Mouse (Mus musculus): ENCODE data around the gene Ric8a. TPM values are rescaled to one million over a fixed set of nuclear protein-coding genes. Genes with fewer than 3 reads are reported as not detected.
"Not testable (repeated sequence)": the region's sequence is repeated elsewhere in the genome, so short reads cannot be mapped to it uniquely, and the experiment has no call there.

Ric8a gene
- polyA plus RNA-seq, 1 experiment from 2014 or later = 58.3 TPM

GRCm38 (mm10) chr7:140881696-140882468 is 25.1 kb downstream of the Ric8a start, which contains the start of the genes Psmd13 and Sirt3:
Gene Psmd13, plus strand, starts transcription at chr7:140881968.
Gene Sirt3, minus strand, starts transcription at chr7:140882309.
- Histone ChIP-seq H3K4me2 (ENCODE audit: low read depth, low read length) (peak within 1 kb of the TSS; percentile 63), H3K9ac (replicated peaks; ENCODE audit: low read length) (peak within 1 kb of the TSS; percentile 75), H3K4me3 (ENCODE audit: low read depth, low read length) (peak within 1 kb of the TSS; percentile 78), H3K27ac (replicated peaks; ENCODE audit: low read depth, low read length) (peak within 1 kb of the TSS; percentile 52), H3K9me3 (replicated peaks; ENCODE audit: control insufficient read depth, low read length) (no peaks in the 10 kb centered on the region), H3K36me3 (replicated peaks; ENCODE audit: control insufficient read depth, insufficient read depth, low read depth, low read length) (no peaks in the 10 kb centered on the region), H3K4me1 (ENCODE audit: control insufficient read depth, insufficient read depth, low read length) (0 out of 2 replicates have a peak, but pooled peaks cover 2% of the 10 kb centered on the region), H3K27me3 (ENCODE audit: control insufficient read depth, insufficient read depth, low read length) (no peaks in the 10 kb centered on the region)
- under 1% methylated on average over 59 of the region's 59 CpGs for WGBS
- peak; percentile 92 for ATAC-seq (replicated peaks; ENCODE audit: insufficient number of reproducible peaks, low FRiP score, low TSS enrichment, low read depth)
- peak; percentile 97 for DNase-seq (ENCODE audit: low spot score)

- H3K9me3 ChIP-seq (replicated peaks; ENCODE audit: control insufficient read depth, low read length) = no peaks in the 10 kb centered on the region
- no peak overlapping the region for H3K27ac ChIP-seq (replicated peaks; ENCODE audit: low read depth, low read length)
- H3K4me3 ChIP-seq (ENCODE audit: low read depth, low read length) = peak overlapping the region; percentile 78
- H3K9ac ChIP-seq (replicated peaks; ENCODE audit: low read length) = peak overlapping the region; percentile 75
- H3K36me3 ChIP-seq (replicated peaks; ENCODE audit: control insufficient read depth, insufficient read depth, low read depth, low read length) = no peaks in the 10 kb centered on the region
- no peaks in the 10 kb centered on the region for H3K27me3 ChIP-seq (ENCODE audit: control insufficient read depth, insufficient read depth, low read length)
- ATAC-seq (replicated peaks; ENCODE audit: insufficient number of reproducible peaks, low FRiP score, low TSS enrichment, low read depth) = no peak; the same call in none of the 2 replicates
- DNase-seq (ENCODE audit: low spot score) = no peak
- 0% methylated on average over 12 of the region's 12 CpGs for WGBS
- peak overlapping the region; percentile 63 for H3K4me2 ChIP-seq (ENCODE audit: low read depth, low read length)
- H3K4me1 ChIP-seq (ENCODE audit: control insufficient read depth, insufficient read depth, low read length) = 0 out of 2 replicates have a peak, but pooled peaks cover 2% of the 10 kb centered on the region
Measured at GRCm38 (mm10) chr7:140882469-140882803, 25.7 kb downstream of the Ric8a start.

GRCm38 (mm10) chr7:140890636-140891035 is 33.9 kb downstream of the Ric8a start:
- H3K4me3 ChIP-seq (ENCODE audit: low read depth, low read length) = not testable (repeated sequence)

GRCm38 (mm10) chr7:140894031-140894430 is 37.3 kb downstream of the Ric8a start:
- no peak for ATAC-seq (replicated peaks; ENCODE audit: insufficient number of reproducible peaks, low FRiP score, low TSS enrichment, low read depth)
- WGBS = 92% methylated on average over 7 of the region's 7 CpGs
- no peaks in the 10 kb centered on the region for H3K9me3 ChIP-seq (replicated peaks; ENCODE audit: control insufficient read depth, low read length)
- DNase-seq (ENCODE audit: low spot score) = no peak
- no peak overlapping the region for H3K4me3 ChIP-seq (ENCODE audit: low read depth, low read length)
- no peak overlapping the region for H3K9ac ChIP-seq (replicated peaks; ENCODE audit: low read length)
- H3K4me1 ChIP-seq (ENCODE audit: control insufficient read depth, insufficient read depth, low read length) = no peaks in the 10 kb centered on the region
- no peak overlapping the region for H3K27ac ChIP-seq (replicated peaks; ENCODE audit: low read depth, low read length)
- H3K27me3 ChIP-seq (ENCODE audit: control insufficient read depth, insufficient read depth, low read length) = no peaks in the 10 kb centered on the region
- peaks cover 21% of the 10 kb centered on the region for H3K36me3 ChIP-seq (replicated peaks; ENCODE audit: control insufficient read depth, insufficient read depth, low read depth, low read length)
- H3K4me2 ChIP-seq (ENCODE audit: low read depth, low read length) = no peak overlapping the region

More at GRCm38 (mm10) chr7:140890636-140891035, 33.9 kb downstream of the Ric8a start:
- WGBS = 95% methylated on average over 16 of the region's 16 CpGs
- H3K9me3 ChIP-seq (replicated peaks; ENCODE audit: control insufficient read depth, low read length); H3K4me1 ChIP-seq (ENCODE audit: control insufficient read depth, insufficient read depth, low read length); H3K27me3 ChIP-seq (ENCODE audit: control insufficient read depth, insufficient read depth, low read length); DNase-seq (ENCODE audit: low spot score); ATAC-seq (replicated peaks; ENCODE audit: insufficient number of reproducible peaks, low FRiP score, low TSS enrichment, low read depth); H3K27ac ChIP-seq (replicated peaks; ENCODE audit: low read depth, low read length); H3K9ac ChIP-seq (replicated peaks; ENCODE audit: low read length); H3K4me2 ChIP-seq (ENCODE audit: low read depth, low read length): not testable (repeated sequence)
- H3K36me3 ChIP-seq (replicated peaks; ENCODE audit: control insufficient read depth, insufficient read depth, low read depth, low read length) = peaks cover 12% of the 10 kb centered on the region

- Histone ChIP-seq H3K9me3 (replicated peaks; ENCODE audit: control insufficient read depth, low read length) (no peaks in the 10 kb centered on the region), H3K4me2 (ENCODE audit: low read depth, low read length) (no peak overlapping the region), H3K27ac (replicated peaks; ENCODE audit: low read depth, low read length) (no peak overlapping the region), H3K4me3 (ENCODE audit: low read depth, low read length) (no peak overlapping the region), H3K36me3 (replicated peaks; ENCODE audit: control insufficient read depth, insufficient read depth, low read depth, low read length) (peaks cover 21% of the 10 kb centered on the region), H3K4me1 (ENCODE audit: control insufficient read depth, insufficient read depth, low read length) (no peaks in the 10 kb centered on the region), H3K27me3 (ENCODE audit: control insufficient read depth, insufficient read depth, low read length) (no peaks in the 10 kb centered on the region), H3K9ac (replicated peaks; ENCODE audit: low read length) (no peak overlapping the region)
- DNase-seq (ENCODE audit: low spot score) = no peak
- no peak for ATAC-seq (replicated peaks; ENCODE audit: insufficient number of reproducible peaks, low FRiP score, low TSS enrichment, low read depth)
- WGBS = 96% methylated on average over 3 of the region's 3 CpGs
Measured at GRCm38 (mm10) chr7:140894611-140895010, 37.9 kb downstream of the Ric8a start.

DNA sequence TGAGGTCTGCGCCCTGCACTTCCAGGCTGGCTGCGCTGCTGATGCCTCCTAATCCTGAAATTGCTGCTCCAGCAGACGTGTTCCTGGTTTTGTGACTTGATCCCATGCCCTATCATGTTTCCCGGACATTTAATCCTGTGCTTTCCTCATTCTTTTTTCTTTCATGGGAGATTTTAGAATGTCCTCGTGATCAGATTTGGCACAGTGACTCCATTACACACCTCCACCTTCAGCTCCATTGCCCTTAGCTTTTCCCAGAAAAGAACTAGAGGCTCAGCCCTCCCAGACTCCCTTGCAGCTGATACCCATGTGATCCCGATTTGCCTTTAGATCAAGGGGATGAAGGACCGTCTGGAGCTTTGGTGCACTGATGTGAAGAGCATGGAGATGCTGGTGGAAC is 41.1 kb downstream of the Ric8a start:
- H3K36me3 ChIP-seq (replicated peaks; ENCODE audit: control insufficient read depth, insufficient read depth, low read depth, low read length) = peaks cover 13% of the 10 kb centered on the region
- H3K4me2 ChIP-seq (ENCODE audit: low read depth, low read length) = no peak overlapping the region
- ATAC-seq (replicated peaks; ENCODE audit: insufficient number of reproducible peaks, low FRiP score, low TSS enrichment, low read depth) (no peak), DNase-seq (ENCODE audit: low spot score) (no peak)
- no peaks in the 10 kb centered on the region for H3K4me1 ChIP-seq (ENCODE audit: control insufficient read depth, insufficient read depth, low read length)
- no peaks in the 10 kb centered on the region for H3K9me3 ChIP-seq (replicated peaks; ENCODE audit: control insufficient read depth, low read length)
- no peak overlapping the region for H3K9ac ChIP-seq (replicated peaks; ENCODE audit: low read length)
- H3K4me3 ChIP-seq (ENCODE audit: low read depth, low read length) = no peak overlapping the region
- no peaks in the 10 kb centered on the region for H3K27me3 ChIP-seq (ENCODE audit: control insufficient read depth, insufficient read depth, low read length)
- WGBS = 79% methylated on average over 7 of the region's 7 CpGs
- H3K27ac ChIP-seq (replicated peaks; ENCODE audit: low read depth, low read length) = no peak overlapping the region

DNA sequence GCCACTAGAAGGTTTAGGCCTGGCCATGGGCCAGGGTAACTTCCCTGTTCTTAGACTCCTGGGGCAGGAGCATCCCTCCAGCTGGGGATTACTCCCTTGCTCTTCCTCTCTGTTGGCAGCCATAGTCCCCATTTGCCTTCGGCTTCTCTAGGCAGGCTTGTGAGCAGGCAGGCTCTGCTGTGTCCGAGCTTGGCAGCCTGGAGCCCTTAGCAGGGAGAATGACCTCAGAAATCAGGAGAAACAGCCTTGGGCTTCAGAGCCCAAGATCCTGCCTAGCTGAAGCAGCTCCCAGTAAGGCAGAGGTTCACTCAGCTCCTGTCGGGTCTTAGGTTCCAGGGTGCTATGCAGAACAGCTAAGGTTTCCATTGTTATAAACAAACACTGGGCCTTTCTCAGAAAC is 42.4 kb downstream of the Ric8a start:
- WGBS = 78% methylated on average over 3 of the region's 3 CpGs
- Histone ChIP-seq H3K4me1 (ENCODE audit: control insufficient read depth, insufficient read depth, low read length) (no peaks in the 10 kb centered on the region), H3K4me3 (ENCODE audit: low read depth, low read length) (no peak overlapping the region), H3K27me3 (ENCODE audit: control insufficient read depth, insufficient read depth, low read length) (no peaks in the 10 kb centered on the region), H3K27ac (replicated peaks; ENCODE audit: low read depth, low read length) (no peak overlapping the region), H3K4me2 (ENCODE audit: low read depth, low read length) (no peak overlapping the region), H3K36me3 (replicated peaks; ENCODE audit: control insufficient read depth, insufficient read depth, low read depth, low read length) (peaks cover 13% of the 10 kb centered on the region), H3K9ac (replicated peaks; ENCODE audit: low read length) (no peak overlapping the region), H3K9me3 (replicated peaks; ENCODE audit: control insufficient read depth, low read length) (no peaks in the 10 kb centered on the region)
- no peak for ATAC-seq (replicated peaks; ENCODE audit: insufficient number of reproducible peaks, low FRiP score, low TSS enrichment, low read depth)
- no peak for DNase-seq (ENCODE audit: low spot score)

GRCm38 (mm10) chr7:140900220-140900619 is 43.5 kb downstream of the Ric8a start, which contains the start of gene Cox8b:
Gene Cox8b, minus strand, starts transcription at chr7:140900446.
- ATAC-seq (replicated peaks; ENCODE audit: insufficient number of reproducible peaks, low FRiP score, low TSS enrichment, low read depth) (no peak), DNase-seq (ENCODE audit: low spot score) (no peak)
- H3K9ac ChIP-seq (replicated peaks; ENCODE audit: low read length) = no peak within 1 kb of the TSS
- no peaks in the 10 kb centered on the region for H3K27me3 ChIP-seq (ENCODE audit: control insufficient read depth, insufficient read depth, low read length)
- H3K27ac ChIP-seq (replicated peaks; ENCODE audit: low read depth, low read length) = no peak within 1 kb of the TSS
- H3K4me2 ChIP-seq (ENCODE audit: low read depth, low read length) = no peak within 1 kb of the TSS
- H3K36me3 ChIP-seq (replicated peaks; ENCODE audit: control insufficient read depth, insufficient read depth, low read depth, low read length) = peaks cover 9% of the 10 kb centered on the region
- H3K9me3 ChIP-seq (replicated peaks; ENCODE audit: control insufficient read depth, low read length) = no peaks in the 10 kb centered on the region
- no peak within 1 kb of the TSS for H3K4me3 ChIP-seq (ENCODE audit: low read depth, low read length)
- WGBS = 87% methylated on average over 10 of the region's 10 CpGs
- no peaks in the 10 kb centered on the region for H3K4me1 ChIP-seq (ENCODE audit: control insufficient read depth, insufficient read depth, low read length)
